Mouse (Mus musculus) frontal cortex, adult 2 months (tissue): ENCODE measurements around the gene Hbb-y. TPM values are rescaled to one million over a fixed set of nuclear protein-coding genes. Genes with fewer than 3 reads are reported as not detected.
"Not testable (repeated sequence)": the region's sequence is repeated elsewhere in the genome, so short reads cannot be mapped to it uniquely, and the experiment has no call there.

Experiments
- DNase-seq, 2 experiments: peaks; one replicate each; pipeline ENCODE4 v3.0.0; 2022; ENCODE audit warnings: low spot score in 1 of 2; ENCODE audit errors: extremely low spot score in 1 of 2
- polyA plus RNA-seq: library from polyadenylated mRNA; depleted of rRNA; stranded (reverse); fragments of >200 nt; gene quantifications from 2 replicates; pipeline ENCODE4 v1.2.3, GENCODE M21; 2012; rRNA removed

The Hbb-y gene
- 20.5 and 59.2 TPM in 2 replicates for polyA plus RNA-seq

GRCm38 (mm10) chr7:103853090-103853489 is at the start of gene Hbb-y:
Gene Hbb-y, minus strand, starts transcription at chr7:103853216.
- no peak for DNase-seq

GRCm38 (mm10) chr7:103894385-103894784 is 41.4 kb upstream of the Hbb-y start, which contains the start of gene Olfr64:
Gene Olfr64, minus strand, starts transcription at chr7:103894485.
- DNase-seq, result no peak

- DNase-seq, result no peak
These were observed 33.1 kb upstream of the Hbb-y start, which contains the start of gene Olfr66 for GRCm38 (mm10) chr7:103886152-103886551. Gene Olfr66, minus strand, starts transcription at chr7:103886252.

- DNase-seq, result no peak
These were observed 24.1 kb upstream of the Hbb-y start for GRCm38 (mm10) chr7:103877093-103877492.

- no peak for DNase-seq
These were observed 21.4 kb upstream of the Hbb-y start for GRCm38 (mm10) chr7:103874451-103874850.

GRCm38 (mm10) chr7:103873064-103873463 is 20.0 kb upstream of the Hbb-y start:
- DNase-seq, result peak in 1 of 2 experiments; percentile 40

GRCm38 (mm10) chr7:103870667-103871066 is 17.7 kb upstream of the Hbb-y start:
- DNase-seq, result no peak

GRCm38 (mm10) chr7:103865716-103866115 is 12.7 kb upstream of the Hbb-y start:
- DNase-seq, result no peak

- DNase-seq, result no peak
These were observed 8.5 kb upstream of the Hbb-y start for GRCm38 (mm10) chr7:103861531-103861930.

- DNase-seq, result peak in 1 of 2 experiments; percentile 6
These were observed 7.8 kb upstream of the Hbb-y start for GRCm38 (mm10) chr7:103860855-103861254.

GRCm38 (mm10) chr7:103859076-103859475 is 6.1 kb upstream of the Hbb-y start:
- no peak for DNase-seq

GRCm38 (mm10) chr7:103854669-103855068 is 1.7 kb upstream of the Hbb-y start:
- no peak for DNase-seq

GRCm38 (mm10) chr7:103844525-103845325 is 8.3 kb downstream of the Hbb-y start:
- no peak for DNase-seq

- DNase-seq, result no peak
These were observed 10.0 kb downstream of the Hbb-y start, which contains the start of gene Hbb-bh1 for GRCm38 (mm10) chr7:103843034-103843433. Gene Hbb-bh1, minus strand, starts transcription at chr7:103843164.

GRCm38 (mm10) chr7:103840268-103840667 is 12.7 kb downstream of the Hbb-y start, which contains the start of gene Hbb-bh2:
Gene Hbb-bh2, minus strand, starts transcription at chr7:103840520.
- no peak for DNase-seq

- DNase-seq, result no peak
These were observed 25.2 kb downstream of the Hbb-y start, which contains the start of gene Hbb-bs for GRCm38 (mm10) chr7:103827808-103828207. Gene Hbb-bs, minus strand, starts transcription at chr7:103828096.

- not testable (repeated sequence) for DNase-seq
These were observed 25.9 kb downstream of the Hbb-y start for GRCm38 (mm10) chr7:103827139-103827538.

GRCm38 (mm10) chr7:103826255-103826887 is 26.6 kb downstream of the Hbb-y start:
- DNase-seq, result no peak

GRCm38 (mm10) chr7:103825536-103826254 is 27.3 kb downstream of the Hbb-y start:
- no peak for DNase-seq

GRCm38 (mm10) chr7:103824597-103824996 is 28.4 kb downstream of the Hbb-y start:
- no peak for DNase-seq

GRCm38 (mm10) chr7:103815085-103815484 is 37.9 kb downstream of the Hbb-y start:
- not testable (repeated sequence) for DNase-seq
